Mouse (Mus musculus) kidney, embryonic 15.5 days (tissue): ENCODE results near the gene Arhgef3. TPM values are rescaled to one million over a fixed set of nuclear protein-coding genes. Genes with fewer than 3 reads are reported as not detected.

ENCODE experiments used
- ATAC-seq: fragments of 200-750 bp; cut with Nextera tagmentation; replicated peaks from 2 replicates; pipeline ENCODE4 v1.8.0; 2017; ENCODE audit warnings: moderate TSS enrichment; ENCODE audit not compliant: low FRiP score
- H3K27ac ChIP-seq: fragments of 300-500 bp; sonication (generic); 2 replicates; pipeline ENCODE4 v1.5.1; 2015; ENCODE audit warnings: mild to moderate bottlenecking, inconsistent platforms
- H3K27me3 ChIP-seq: fragments of 300-500 bp; sonication (generic); 2 replicates; pipeline ENCODE4 v1.6.1; 2015; ENCODE audit warnings: inconsistent platforms
- H3K36me3 ChIP-seq: fragments of 300-500 bp; sonication (generic); 2 replicates; pipeline ENCODE4 v1.6.1; 2015; ENCODE audit warnings: inconsistent platforms
- H3K4me1 ChIP-seq: fragments of 300-500 bp; sonication (generic); 2 replicates; pipeline ENCODE4 v1.6.1; 2015; ENCODE audit warnings: inconsistent platforms
- H3K4me2 ChIP-seq: fragments of 300-500 bp; sonication (generic); 2 replicates; pipeline ENCODE4 v1.6.1; 2015; ENCODE audit warnings: moderate library complexity, mild to moderate bottlenecking, inconsistent platforms
- H3K4me3 ChIP-seq: fragments of 300-500 bp; sonication (generic); replicated peaks from 2 replicates; pipeline ENCODE4 v1.5.1; 2015; ENCODE audit warnings: mild to moderate bottlenecking, inconsistent platforms
- H3K9ac ChIP-seq: fragments of 300-500 bp; sonication (generic); 2 replicates; pipeline ENCODE4 v1.6.1; 2015; ENCODE audit warnings: mild to moderate bottlenecking, inconsistent platforms
- H3K9me3 ChIP-seq: fragments of 300-500 bp; sonication (generic); replicated peaks from 2 replicates; pipeline ENCODE4 v1.6.1; 2016; ENCODE audit warnings: inconsistent platforms
- WGBS: fragments of 180-500 bp; shearing (Covaris S2); methylation state at CpG from one replicate; pipeline ENCODE4 v1.1.7; 2015; ENCODE audit warnings: mixed read lengths; 5-methylcytosine and 5-hydroxymethylcytosine counted together
- polyA plus RNA-seq: library from polyadenylated mRNA; unstranded; fragments of >200 nt; fragmentation: Nextera tagmentation; extraction: Ambion mirVana; gene quantifications from 2 replicates; pipeline ENCODE4 v1.2.1, GENCODE M21; 2015

Arhgef3 gene
- polyA plus RNA-seq, 1 experiment from 2014 or later, result 17.2 TPM

DNA sequence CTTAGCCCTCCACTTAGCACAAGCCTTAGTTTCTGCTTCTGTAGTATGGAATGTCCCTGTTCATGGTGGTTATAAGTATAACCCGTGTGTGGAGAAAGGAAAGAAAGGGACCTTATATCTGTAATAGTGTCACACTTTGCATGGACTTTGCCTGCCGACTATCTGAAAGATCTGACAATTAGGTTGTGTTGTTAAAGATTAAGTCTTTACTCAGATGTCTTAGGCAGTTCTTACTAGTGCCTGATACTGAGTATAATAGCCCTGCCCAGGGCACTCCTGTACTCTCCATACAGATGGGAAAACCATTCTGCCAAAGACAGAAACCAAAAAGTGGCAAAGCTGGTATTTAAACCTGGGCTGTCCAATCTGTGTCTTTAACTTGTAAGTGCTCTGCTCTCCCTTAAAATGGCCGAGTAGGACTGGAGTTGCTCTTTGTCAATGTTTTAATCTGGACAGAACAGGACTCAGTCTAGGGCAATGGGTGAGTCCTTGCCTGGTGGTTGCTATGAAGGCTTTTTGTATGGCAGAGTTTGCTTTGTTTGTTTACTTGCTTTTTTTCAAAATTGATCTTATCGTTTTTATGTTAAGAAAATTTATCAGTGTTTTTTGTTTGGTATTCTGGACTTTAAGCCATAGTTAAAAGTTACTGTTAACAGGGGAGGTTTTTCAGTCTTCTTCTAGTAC is 196.0 kb downstream of the Arhgef3 start:
- Histone ChIP-seq H3K4me2 (no peak overlapping the region), H3K4me1 (no peaks in the 10 kb centered on the region), H3K9me3 (no peaks in the 10 kb centered on the region), H3K36me3 (no peaks in the 10 kb centered on the region), H3K27ac (no peak overlapping the region), H3K27me3 (no peaks in the 10 kb centered on the region), H3K9ac (no peak overlapping the region), H3K4me3 (no peak overlapping the region)
- no peak for ATAC-seq
- 75% methylated on average over 4 of the region's 4 CpGs for WGBS

DNA sequence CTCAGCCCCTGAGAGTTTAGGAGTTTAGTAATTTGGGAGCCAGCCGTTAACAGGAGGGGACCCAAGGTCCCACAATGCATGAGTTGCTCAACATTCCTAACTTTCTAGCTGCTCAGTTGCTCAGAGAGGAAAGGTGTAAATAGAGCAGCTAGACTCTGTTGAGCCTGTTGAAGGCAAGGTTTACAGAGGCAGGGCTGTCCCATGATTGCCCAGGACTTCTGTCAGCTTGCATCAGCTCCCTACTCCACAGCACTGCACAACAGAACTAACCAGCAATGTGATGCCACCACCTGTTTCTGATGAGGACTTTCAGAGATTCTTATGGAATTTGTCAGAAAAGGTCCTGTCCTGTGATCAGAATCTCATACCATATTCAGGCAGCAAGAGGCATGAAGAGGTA is 197.7 kb downstream of the Arhgef3 start:
- H3K27me3 ChIP-seq, result no peaks in the 10 kb centered on the region
- no peaks in the 10 kb centered on the region for H3K36me3 ChIP-seq
- H3K27ac ChIP-seq, result no peak overlapping the region
- H3K4me1 ChIP-seq, result no peaks in the 10 kb centered on the region
- H3K4me3 ChIP-seq, result no peak overlapping the region
- no peaks in the 10 kb centered on the region for H3K9me3 ChIP-seq
- no peak for ATAC-seq
- H3K4me2 ChIP-seq, result no peak overlapping the region
- WGBS, result 85% methylated on average over 1 of the region's 1 CpGs
- no peak overlapping the region for H3K9ac ChIP-seq

DNA sequence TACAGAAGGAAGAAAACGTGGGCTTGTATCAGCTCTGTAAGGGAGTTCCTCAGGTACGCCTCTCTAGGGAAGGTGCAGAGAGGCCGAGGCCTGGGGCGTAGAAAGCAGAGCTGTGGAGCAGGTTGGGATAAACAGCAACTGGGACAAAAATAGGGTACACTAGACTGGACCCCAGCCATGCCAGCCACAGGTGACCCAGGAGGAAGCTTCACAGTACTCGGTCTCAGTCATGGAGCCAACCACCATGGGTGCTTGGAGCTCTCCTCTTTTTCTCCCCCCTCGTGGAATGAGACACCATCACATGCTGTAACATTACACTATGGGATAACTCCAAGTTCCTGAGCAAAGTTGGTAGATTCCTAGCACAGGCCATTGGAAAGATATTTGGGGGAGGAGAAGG is 201.0 kb downstream of the Arhgef3 start:
- ATAC-seq, result no peak
- WGBS, result 79% methylated on average over 6 of the region's 6 CpGs
- Histone ChIP-seq H3K27me3 (no peaks in the 10 kb centered on the region), H3K9ac (no peak overlapping the region), H3K27ac (no peak overlapping the region), H3K4me3 (no peak overlapping the region), H3K4me2 (no peak overlapping the region), H3K36me3 (no peaks in the 10 kb centered on the region), H3K4me1 (no peaks in the 10 kb centered on the region), H3K9me3 (no peaks in the 10 kb centered on the region)

DNA sequence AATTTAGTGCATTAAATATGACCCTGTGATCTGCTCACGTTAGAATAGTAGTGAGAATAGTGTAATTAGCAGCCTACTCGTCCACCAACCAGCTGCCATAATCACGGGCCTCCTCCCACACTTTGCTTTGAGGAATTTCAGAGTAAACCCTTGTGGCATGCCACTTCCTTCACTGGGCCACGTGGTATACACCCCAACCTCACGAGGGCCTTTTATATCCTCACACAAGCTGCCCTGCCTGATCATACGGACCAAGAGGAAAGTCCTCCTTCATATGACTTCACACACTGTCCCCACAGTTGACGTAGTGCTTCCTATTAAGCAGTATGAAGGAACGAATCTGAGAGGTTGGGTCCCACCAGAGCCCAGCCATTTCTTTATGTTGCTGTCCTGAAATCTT is 202.4 kb downstream of the Arhgef3 start:
- 54% methylated on average over 8 of the region's 8 CpGs for WGBS
- Histone ChIP-seq H3K27ac (no peak overlapping the region), H3K4me3 (no peak overlapping the region), H3K4me2 (no peak overlapping the region), H3K9me3 (no peaks in the 10 kb centered on the region), H3K36me3 (no peaks in the 10 kb centered on the region), H3K4me1 (no peaks in the 10 kb centered on the region), H3K27me3 (no peaks in the 10 kb centered on the region), H3K9ac (no peak overlapping the region)
- ATAC-seq, result no peak

DNA sequence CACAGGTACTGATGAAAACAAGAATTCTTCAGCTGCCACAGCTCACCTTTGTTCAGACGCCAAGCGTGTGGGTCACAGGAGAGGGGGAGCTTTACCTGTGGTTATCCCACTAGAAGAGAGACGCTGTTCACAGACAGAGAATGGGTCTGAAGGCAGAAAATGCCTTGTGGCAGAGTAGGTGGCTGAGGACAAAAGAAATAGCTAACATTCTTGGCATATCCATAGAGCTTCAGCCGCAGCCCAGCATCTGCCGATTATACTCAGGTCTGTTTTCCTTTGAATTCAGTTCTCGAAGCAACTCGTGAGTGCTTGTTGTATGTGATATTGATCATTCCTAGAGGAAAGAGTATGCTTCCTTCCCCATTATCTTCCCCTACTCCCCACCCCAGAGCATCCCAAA is 204.7 kb downstream of the Arhgef3 start:
- no peaks in the 10 kb centered on the region for H3K4me1 ChIP-seq
- H3K9ac ChIP-seq, result no peak overlapping the region
- no peak overlapping the region for H3K27ac ChIP-seq
- ATAC-seq, result no peak
- no peaks in the 10 kb centered on the region for H3K36me3 ChIP-seq
- H3K4me3 ChIP-seq, result no peak overlapping the region
- 93% methylated on average over 7 of the region's 7 CpGs for WGBS
- H3K9me3 ChIP-seq, result no peaks in the 10 kb centered on the region
- H3K27me3 ChIP-seq, result no peaks in the 10 kb centered on the region
- H3K4me2 ChIP-seq, result no peak overlapping the region

DNA sequence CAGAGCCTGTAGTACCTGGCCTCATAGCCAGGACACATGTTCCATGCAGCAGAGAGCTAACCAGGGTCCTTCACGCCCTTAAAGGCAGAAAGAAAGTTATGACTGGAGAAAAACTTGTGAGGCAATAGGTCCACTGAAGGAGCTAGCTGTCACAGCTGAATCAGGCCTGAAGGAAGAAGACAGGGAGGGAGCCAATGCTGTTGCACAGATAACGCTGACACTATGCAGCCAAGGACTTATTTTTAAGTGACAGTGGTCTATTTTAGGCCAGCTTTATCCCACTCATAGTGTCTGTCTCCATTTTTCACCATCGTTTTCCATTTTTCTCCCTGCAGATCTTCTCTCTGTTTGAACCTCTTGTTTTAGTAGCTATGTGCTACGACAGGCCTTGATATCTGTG is 207.3 kb downstream of the Arhgef3 start:
- H3K4me1 ChIP-seq, result no peaks in the 10 kb centered on the region
- H3K36me3 ChIP-seq, result no peaks in the 10 kb centered on the region
- H3K9me3 ChIP-seq, result no peaks in the 10 kb centered on the region
- no peaks in the 10 kb centered on the region for H3K27me3 ChIP-seq
- H3K4me2 ChIP-seq, result no peak overlapping the region
- ATAC-seq, result no peak
- WGBS, result 86% methylated on average over 4 of the region's 4 CpGs
- no peak overlapping the region for H3K4me3 ChIP-seq
- H3K27ac ChIP-seq, result no peak overlapping the region
- no peak overlapping the region for H3K9ac ChIP-seq

DNA sequence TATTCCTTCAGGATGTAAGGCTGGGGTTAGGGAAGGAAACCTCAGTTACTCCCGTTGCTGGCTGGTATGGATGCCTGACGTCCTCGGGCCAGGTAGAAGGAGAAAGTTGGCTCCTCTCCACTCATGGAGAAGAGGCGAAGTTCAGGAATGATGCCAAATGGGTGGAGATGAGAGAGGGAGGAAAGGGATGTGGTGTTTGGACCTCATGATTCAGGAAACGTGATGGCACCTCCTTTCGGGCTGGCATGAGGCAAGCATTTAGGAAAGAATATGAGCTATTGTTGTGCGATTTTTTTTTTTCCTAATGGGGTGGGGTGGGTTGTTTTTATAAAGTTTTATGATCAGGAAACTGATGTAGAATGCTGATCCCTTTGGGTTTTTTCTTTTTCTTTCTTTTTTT is 210.0 kb downstream of the Arhgef3 start:
- H3K27ac ChIP-seq, result no peak overlapping the region
- no peaks in the 10 kb centered on the region for H3K9me3 ChIP-seq
- no peak overlapping the region for H3K4me2 ChIP-seq

DNA sequence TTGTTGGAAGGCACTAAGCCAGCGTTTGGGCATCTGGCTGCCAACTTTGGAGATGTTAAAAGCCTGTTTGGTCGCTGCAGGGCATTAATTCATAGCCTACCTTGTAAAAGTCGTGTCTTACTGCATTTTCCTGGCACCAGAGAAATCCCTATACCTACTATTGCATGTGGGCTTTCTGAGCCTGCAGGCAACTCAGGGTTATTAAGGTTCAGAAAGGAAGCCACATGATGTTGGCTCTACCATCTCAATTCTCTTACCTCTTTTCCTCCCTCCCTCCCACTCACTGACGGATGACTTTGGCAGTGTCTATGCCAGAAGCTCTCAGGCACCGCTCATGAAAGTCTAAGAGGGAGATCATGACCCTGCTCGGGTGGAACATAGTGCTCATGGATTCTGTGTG is 210.8 kb downstream of the Arhgef3 start:
- no peak overlapping the region for H3K4me3 ChIP-seq
- 68% methylated on average over 6 of the region's 6 CpGs for WGBS
- no peak overlapping the region for H3K4me2 ChIP-seq
- H3K27me3 ChIP-seq, result no peaks in the 10 kb centered on the region
- H3K4me1 ChIP-seq, result no peaks in the 10 kb centered on the region
- H3K27ac ChIP-seq, result no peak overlapping the region
- no peaks in the 10 kb centered on the region for H3K9me3 ChIP-seq
- no peaks in the 10 kb centered on the region for H3K36me3 ChIP-seq
- no peak for ATAC-seq
- H3K9ac ChIP-seq, result no peak overlapping the region

More for the DNA sequence above, 210.0 kb downstream of the Arhgef3 start:
- no peaks in the 10 kb centered on the region for H3K36me3 ChIP-seq
- no peak for ATAC-seq
- H3K27me3 ChIP-seq, result no peaks in the 10 kb centered on the region
- WGBS, result 62% methylated on average over 7 of the region's 7 CpGs
- no peak overlapping the region for H3K9ac ChIP-seq
- H3K4me1 ChIP-seq, result no peaks in the 10 kb centered on the region
- H3K4me3 ChIP-seq, result no peak overlapping the region

DNA sequence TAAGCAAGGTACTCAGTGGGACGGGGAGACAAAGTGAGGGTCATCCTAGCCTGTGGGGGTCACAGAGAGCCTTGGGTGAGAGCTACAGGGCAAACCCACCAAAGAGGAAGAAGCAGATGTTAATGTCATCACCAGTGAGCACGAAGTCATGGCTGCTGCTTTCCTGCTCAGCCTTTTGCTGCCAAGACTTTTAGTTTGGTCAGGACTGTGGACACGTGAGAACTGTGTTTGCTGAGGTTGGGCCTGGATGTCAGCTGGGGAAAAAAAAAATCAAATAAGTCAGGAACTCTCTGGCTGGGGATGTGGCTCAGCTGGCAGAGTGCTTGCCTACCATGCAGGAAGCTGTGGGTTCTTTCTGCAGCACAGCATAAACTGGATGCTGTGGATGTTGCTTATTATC is 213.2 kb downstream of the Arhgef3 start:
- 58% methylated on average over 3 of the region's 3 CpGs for WGBS

DNA sequence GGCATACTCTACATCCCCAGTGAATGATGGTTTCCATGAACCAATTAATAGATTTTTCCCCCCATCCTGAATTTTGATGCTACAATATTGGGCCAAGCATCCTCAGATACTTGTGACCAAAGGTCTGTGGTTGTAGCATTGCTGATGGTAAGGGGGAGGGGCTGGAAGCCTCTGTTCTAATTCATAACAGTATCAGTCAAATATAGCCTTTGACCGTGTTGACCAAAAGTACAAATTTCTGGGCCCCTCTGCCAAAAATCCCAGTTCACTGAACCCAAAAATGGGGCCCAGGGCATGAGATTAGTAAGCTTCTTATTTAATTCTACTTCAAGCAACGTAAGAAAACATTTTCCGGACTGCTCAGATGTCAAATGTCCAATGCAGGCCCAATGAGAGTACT is 214.3 kb downstream of the Arhgef3 start:
- no peak overlapping the region for H3K4me3 ChIP-seq
- no peak overlapping the region for H3K4me2 ChIP-seq
- no peaks in the 10 kb centered on the region for H3K36me3 ChIP-seq
- no peak overlapping the region for H3K9ac ChIP-seq
- no peak overlapping the region for H3K27ac ChIP-seq
- peaks cover 7% of the 10 kb centered on the region; the same call in 1 of the 2 replicates for H3K4me1 ChIP-seq
- WGBS, result 88% methylated on average over 3 of the region's 3 CpGs
- ATAC-seq, result no peak
- peaks cover 6% of the 10 kb centered on the region for H3K27me3 ChIP-seq
- no peaks in the 10 kb centered on the region for H3K9me3 ChIP-seq

More for the DNA sequence above, 213.2 kb downstream of the Arhgef3 start:
- Histone ChIP-seq H3K4me3 (no peak overlapping the region), H3K27ac (no peak overlapping the region), H3K9ac (no peak overlapping the region), H3K4me2 (no peak overlapping the region), H3K27me3 (peaks cover 3% of the 10 kb centered on the region; the same call in 1 of the 2 replicates), H3K36me3 (no peaks in the 10 kb centered on the region), H3K9me3 (no peaks in the 10 kb centered on the region), H3K4me1 (peaks cover 7% of the 10 kb centered on the region; the same call in 1 of the 2 replicates)
- no peak for ATAC-seq

DNA sequence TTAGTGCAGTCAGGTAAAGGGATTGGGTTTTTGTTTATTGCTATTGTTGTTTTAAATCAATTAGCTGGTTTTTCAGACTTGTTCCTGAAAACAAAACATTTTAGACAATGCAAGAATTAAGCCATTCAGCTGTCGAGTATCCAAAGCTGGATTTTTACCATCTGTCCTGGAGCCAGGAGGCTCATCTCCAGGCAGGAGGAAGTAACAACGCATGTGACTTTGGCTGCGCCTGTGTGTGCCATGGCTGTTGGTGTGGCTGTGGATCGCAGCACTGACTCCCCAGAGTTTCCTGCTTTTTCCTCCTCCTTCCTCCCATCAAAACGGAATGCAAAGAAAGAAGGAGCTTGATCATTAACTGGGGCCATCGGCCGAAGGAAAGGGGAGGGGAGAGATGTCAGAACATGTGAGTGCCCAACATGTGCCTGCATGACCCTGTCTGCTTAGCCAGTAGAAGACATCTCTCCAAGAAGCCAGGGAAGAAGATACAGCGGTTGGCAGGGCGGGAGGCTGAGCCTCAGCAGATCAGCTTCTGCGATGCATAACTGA is 216.9 kb downstream of the Arhgef3 start:
- peaks cover 13% of the 10 kb centered on the region for H3K27me3 ChIP-seq
- no peak overlapping the region for H3K4me3 ChIP-seq
- 53% methylated on average over 10 of the region's 10 CpGs for WGBS
- H3K9ac ChIP-seq, result no peak overlapping the region
- no peak overlapping the region for H3K4me2 ChIP-seq
- no peak overlapping the region for H3K27ac ChIP-seq
- no peak for ATAC-seq
- H3K4me1 ChIP-seq, result peaks cover 18% of the 10 kb centered on the region
- no peaks in the 10 kb centered on the region for H3K36me3 ChIP-seq
- H3K9me3 ChIP-seq, result no peaks in the 10 kb centered on the region

DNA sequence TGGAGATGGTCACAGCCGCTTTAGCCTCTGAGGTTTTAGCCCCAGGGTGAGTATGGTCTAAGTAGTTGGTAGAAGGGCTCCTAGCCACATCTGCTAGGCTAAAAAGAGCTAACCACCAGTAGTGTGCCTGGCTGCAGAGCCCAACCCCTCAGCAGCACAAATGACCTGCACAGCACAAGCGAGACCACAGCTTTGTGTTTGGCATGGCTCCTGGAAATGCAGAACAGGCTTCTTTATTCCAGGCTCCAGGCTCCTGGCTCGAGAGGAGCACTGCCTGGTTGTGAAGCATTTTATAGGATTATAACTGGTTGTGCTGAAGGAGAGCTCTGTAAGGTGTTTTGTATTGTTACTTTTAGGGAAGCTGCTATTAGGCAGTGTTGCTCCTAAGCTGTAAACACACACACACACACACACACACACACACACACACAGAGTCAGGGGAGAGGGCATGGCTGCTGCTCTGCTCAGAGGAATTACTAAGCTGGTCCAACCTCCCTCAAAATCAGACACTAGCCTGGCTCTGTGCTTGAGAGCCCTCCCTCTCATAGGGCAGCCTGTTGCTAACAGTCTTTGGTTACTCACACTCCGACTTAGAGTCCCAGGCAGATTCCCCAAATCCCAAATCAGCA is 217.8 kb downstream of the Arhgef3 start:
- Histone ChIP-seq H3K4me2 (no peak overlapping the region), H3K4me3 (no peak overlapping the region), H3K9ac (no peak overlapping the region), H3K27me3 (peaks cover 18% of the 10 kb centered on the region), H3K27ac (no peak overlapping the region), H3K4me1 (peaks cover 25% of the 10 kb centered on the region), H3K36me3 (no peaks in the 10 kb centered on the region), H3K9me3 (no peaks in the 10 kb centered on the region)
- 65% methylated on average over 4 of the region's 4 CpGs for WGBS
- no peak for ATAC-seq
